Mouse (Mus musculus): Measurements from ENCODE around the gene Kif1bp.

- TF ChIP-seq POLR2A (IDR thresholded peaks at IDR 0.05; ENCODE audit: borderline replicate concordance, control insufficient read depth, low read depth, low read length) (no peak), CTCF (IDR thresholded peaks at IDR 0.05; ENCODE audit: control insufficient read depth, insufficient read depth, low read length) (no peak)
These were observed 34.9 kb downstream of the Kif1bp start for GRCm38 (mm10) chr10:62543399-62543808.
